Mouse (Mus musculus): ENCODE data around the gene Padi4.

DNA sequence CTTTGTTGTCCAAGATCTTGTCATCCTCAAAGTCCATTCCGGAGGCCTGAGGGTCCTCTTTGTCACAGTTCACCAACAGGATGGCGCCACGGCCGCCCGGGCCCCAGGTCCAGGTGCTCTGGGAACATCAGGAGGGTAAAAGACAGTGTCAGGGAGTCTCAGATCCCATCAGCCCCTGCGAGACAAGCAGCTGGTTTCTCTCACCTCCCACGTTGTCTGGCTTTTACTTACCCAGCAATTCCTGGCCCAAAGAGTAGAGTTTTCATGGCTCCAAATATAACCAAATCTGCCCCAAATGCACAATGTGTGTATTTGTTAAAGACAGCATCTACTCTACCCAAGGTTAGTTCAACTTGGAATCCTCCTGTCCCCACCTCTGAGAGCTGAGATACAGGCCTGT, 12.4 kb downstream of the Padi4 start:
- TF ChIP-seq FLI1 (IDR thresholded peaks at IDR 0.05; ENCODE audit: low read length) (no peak), GATA1 (IDR thresholded peaks at IDR 0.05; ENCODE audit: borderline replicate concordance, low read length) (no peak)

All from megakaryocyte, embryonic 14.5 days (primary cell).